Mouse (Mus musculus) CH12.LX (cell line): ENCODE data around the gene Sapcd2. TPM values are rescaled to one million over a fixed set of nuclear protein-coding genes. Genes with fewer than 3 reads are reported as not detected.
"Not testable (repeated sequence)": the region's sequence is repeated elsewhere in the genome, so short reads cannot be mapped to it uniquely, and the experiment has no call there.

ENCODE experiments used
- DNase-seq: peaks from one replicate; pipeline ENCODE4 v3.0.0-alpha.2; 2013; ENCODE audit errors: extremely low read depth
- H3K27ac ChIP-seq: 2 replicates; pipeline ENCODE4 v1.5.1; 2012; ENCODE audit warnings: low read depth, mild to moderate bottlenecking, control low read depth, moderate library complexity; ENCODE audit not compliant: insufficient read depth
- H3K27me3 ChIP-seq: replicated peaks from 2 replicates; pipeline ENCODE3; 2012; ENCODE audit warnings: inconsistent platforms
- H3K36me3 ChIP-seq, 2 experiments: replicated peaks in 1 of 2; 2 replicates each; pipeline versions ENCODE3 to v1.6.1; 2012; ENCODE audit warnings: inconsistent platforms in 1 of 2, low read length in 1 of 2, mild to moderate bottlenecking in 1 of 2, mixed read lengths in 1 of 2, moderate library complexity in 1 of 2; ENCODE audit not compliant: control insufficient read depth in 1 of 2, insufficient read depth in 1 of 2
- H3K4me1 ChIP-seq, 2 experiments: 2 replicates each; pipeline ENCODE4 v1.6.1; 2012; ENCODE audit warnings: inconsistent platforms in 1 of 2, moderate library complexity in 1 of 2; ENCODE audit not compliant: insufficient read depth in 2 of 2, control insufficient read depth in 1 of 2
- H3K4me2 ChIP-seq: 2 replicates; pipeline ENCODE4 v1.6.1; 2012; ENCODE audit warnings: low read depth, mild to moderate bottlenecking, control low read depth; ENCODE audit not compliant: poor library complexity, insufficient read depth, severe bottlenecking
- H3K4me3 ChIP-seq, 3 experiments: fragments of 150-350 bp in 1 of 3; sonication (generic) in 1 of 3; replicated peaks in 1 of 3; 2 replicates each; pipeline versions ENCODE3 to v1.5.1; 2011 to 2012; ENCODE audit warnings: low read depth in 2 of 3, low read length in 2 of 3, mild to moderate bottlenecking in 2 of 3, moderate library complexity in 2 of 3, control low read depth in 1 of 3, improper control_type of control experiment in 1 of 3, inconsistent platforms in 1 of 3, mixed read lengths in 1 of 3; ENCODE audit not compliant: poor library complexity in 1 of 3
- H3K79me2 ChIP-seq: replicated peaks from 2 replicates; pipeline ENCODE4 v1.6.1; 2012; ENCODE audit warnings: mild to moderate bottlenecking, moderate library complexity; ENCODE audit not compliant: control insufficient read depth, poor library complexity, insufficient read depth, severe bottlenecking; ENCODE audit errors: extremely low read depth
- H3K9ac ChIP-seq: 2 replicates; pipeline ENCODE4 v1.6.1; 2012; ENCODE audit warnings: low read depth, mild to moderate bottlenecking, control low read depth, moderate library complexity; ENCODE audit not compliant: insufficient read depth
- H3K9me3 ChIP-seq: replicated peaks from 2 replicates; pipeline ENCODE3; 2012; ENCODE audit warnings: low read length, inconsistent platforms, mixed read lengths
- BHLHE40 ChIP-seq: IDR thresholded peaks from 2 replicates; pipeline ENCODE4 v1.6.1; 2011; ENCODE audit warnings: mild to moderate bottlenecking, low read depth, low read length, improper control_type of control experiment
- CHD2 ChIP-seq: IDR thresholded peaks from 2 replicates; pipeline ENCODE4 v1.6.1; 2011; ENCODE audit warnings: low read length, improper control_type of control experiment
- CTCF ChIP-seq, 2 experiments: IDR thresholded peaks in 1 of 2; conservative IDR thresholded peaks in 1 of 2; 2 replicates each; pipeline ENCODE4 v1.5.1; 2011 to 2012; ENCODE audit warnings: low read depth in 2 of 2, low read length in 2 of 2, improper control_type of control experiment in 1 of 2, inconsistent platforms in 1 of 2, mild to moderate bottlenecking in 1 of 2, moderate library complexity in 1 of 2
- EP300 ChIP-seq: IDR thresholded peaks from 2 replicates; pipeline ENCODE4 v1.6.1; 2011; ENCODE audit warnings: low read length, improper control_type of control experiment
- ETS1 ChIP-seq: conservative IDR thresholded peaks from 2 replicates; pipeline ENCODE4 v1.6.1; 2012; ENCODE audit warnings: low read depth, mild to moderate bottlenecking, inconsistent platforms, low read length, improper control_type of control experiment, moderate library complexity
- IRF4 ChIP-seq: IDR thresholded peaks from 2 replicates; pipeline ENCODE4 v1.6.1; 2014; ENCODE audit warnings: low read depth, mild to moderate bottlenecking, inconsistent platforms, low read length, improper control_type of control experiment
- JUND ChIP-seq: conservative IDR thresholded peaks from 2 replicates; pipeline ENCODE4 v1.6.1; 2011; ENCODE audit warnings: low read depth, low read length, improper control_type of control experiment
- MAFK ChIP-seq: IDR thresholded peaks from 2 replicates; pipeline ENCODE4 v1.6.1; 2011; ENCODE audit warnings: low read length, improper control_type of control experiment; ENCODE audit not compliant: insufficient replicate concordance
- MAX ChIP-seq: IDR thresholded peaks from 2 replicates; pipeline ENCODE4 v1.6.1; 2011; ENCODE audit warnings: low read length, improper control_type of control experiment
- MAZ ChIP-seq: IDR thresholded peaks from 2 replicates; pipeline ENCODE4 v1.6.1; 2012; ENCODE audit warnings: low read depth, mild to moderate bottlenecking, inconsistent platforms, low read length, improper control_type of control experiment, moderate library complexity
- MEF2A ChIP-seq: IDR thresholded peaks from 2 replicates; pipeline ENCODE4 v1.6.1; 2014; ENCODE audit warnings: low read depth, mild to moderate bottlenecking, inconsistent platforms, low read length, improper control_type of control experiment, borderline replicate concordance
- NRF1 ChIP-seq: IDR thresholded peaks from 2 replicates; pipeline ENCODE4 v1.6.1; 2014; ENCODE audit warnings: low read depth, mild to moderate bottlenecking, inconsistent platforms, low read length, improper control_type of control experiment, moderate library complexity
- PAX5 ChIP-seq: IDR thresholded peaks from 2 replicates; pipeline ENCODE4 v1.6.1; 2012; ENCODE audit warnings: low read length, inconsistent platforms, mixed read lengths
- POLR2AphosphoS2 ChIP-seq: IDR thresholded peaks from 2 replicates; pipeline ENCODE4 v1.6.1; 2011; ENCODE audit warnings: low read depth, low read length, improper control_type of control experiment
- RAD21 ChIP-seq: IDR thresholded peaks from 2 replicates; pipeline ENCODE4 v1.6.1; 2011; ENCODE audit warnings: low read depth, mild to moderate bottlenecking, low read length, improper control_type of control experiment, moderate library complexity
- RCOR1 ChIP-seq: conservative IDR thresholded peaks from 2 replicates; pipeline ENCODE4 v1.6.1; 2012; ENCODE audit warnings: low read depth, mild to moderate bottlenecking, inconsistent platforms, low read length, improper control_type of control experiment
- SMC3 ChIP-seq: IDR thresholded peaks from 2 replicates; pipeline ENCODE4 v1.6.1; 2011; ENCODE audit warnings: low read depth, low read length, improper control_type of control experiment
- TBP ChIP-seq: conservative IDR thresholded peaks from 2 replicates; pipeline ENCODE4 v1.6.1; 2011; ENCODE audit warnings: low read depth, low read length, improper control_type of control experiment
- USF2 ChIP-seq: conservative IDR thresholded peaks from 2 replicates; pipeline ENCODE4 v1.6.1; 2011; ENCODE audit warnings: low read depth, low read length, improper control_type of control experiment
- ZC3H11A ChIP-seq: IDR thresholded peaks from 2 replicates; pipeline ENCODE4 v1.6.1; 2012; ENCODE audit warnings: low read depth, mild to moderate bottlenecking, inconsistent platforms, low read length, improper control_type of control experiment
- ZKSCAN1 ChIP-seq: IDR thresholded peaks from 2 replicates; pipeline ENCODE4 v1.6.1; 2012; ENCODE audit warnings: low read depth, inconsistent platforms, low read length, improper control_type of control experiment, borderline replicate concordance
- dilution Hi-C: fragments of 300-500 bp; cut with MboI; formaldehyde crosslinking; loops from 2 replicates; pipeline ENCODE4 v1.14.3; 2020; ENCODE audit warnings: low sequenced_read_pairs; ENCODE audit not compliant: extremely low pct_unique_long_range_greater_than_20kb, extremely low pct_ligation_motif_present
- in situ Hi-C: fragments of 300-500 bp; cut with MboI; formaldehyde crosslinking; loops from 3 replicates; pipeline ENCODE4 v1.14.3; 2019; ENCODE audit warnings: low sequenced_read_pairs, low pct_ligation_motif_present, low pct_unique_long_range_greater_than_20kb, mixed read lengths
- polyA plus RNA-seq: library from polyadenylated mRNA; unstranded; fragments of >175 nt; gene quantifications from 2 replicates; pipeline ENCODE4 v1.2.1, GENCODE M21; 2012; ENCODE audit warnings: low read depth; ENCODE audit not compliant: insufficient read length
- total RNA-seq, 2 experiments: library from RNA; depleted of rRNA; stranded (reverse); fragments of 300-350 nt in 1 of 2; fragments of >200 nt in 1 of 2; gene quantifications; 2 replicates each; pipeline ENCODE4 v1.2.3; 2012 to 2014

Gene Sapcd2
- total and polyA plus RNA-seq, 3 experiments = 16.9 to 27.3 (median 22.5) TPM

- H3K36me3 ChIP-seq, H3K79me2 ChIP-seq, H3K4me1 ChIP-seq, DNase-seq, H3K9me3 ChIP-seq, dilution Hi-C loops, H3K9ac ChIP-seq, H3K27ac ChIP-seq, in situ Hi-C loops, H3K4me3 ChIP-seq, H3K4me2 ChIP-seq: not testable (repeated sequence)
- peak in 1 of 2 experiments; percentile 52; a peak in 2 of 4 replicates for TF ChIP-seq CTCF (conservative IDR thresholded peaks at IDR 0.05 in 1 of 2, IDR thresholded peaks at IDR 0.05 in 1 of 2; ENCODE audit: low read depth in 2 of 2, low read length in 2 of 2)
- TF ChIP-seq RAD21 = peak; percentile 26
- peaks cover 66% of the 10 kb centered on the region for H3K27me3 ChIP-seq
These were observed 41.3 kb downstream of the Sapcd2 start for GRCm38 (mm10) chr2:25413436-25413835.

DNA sequence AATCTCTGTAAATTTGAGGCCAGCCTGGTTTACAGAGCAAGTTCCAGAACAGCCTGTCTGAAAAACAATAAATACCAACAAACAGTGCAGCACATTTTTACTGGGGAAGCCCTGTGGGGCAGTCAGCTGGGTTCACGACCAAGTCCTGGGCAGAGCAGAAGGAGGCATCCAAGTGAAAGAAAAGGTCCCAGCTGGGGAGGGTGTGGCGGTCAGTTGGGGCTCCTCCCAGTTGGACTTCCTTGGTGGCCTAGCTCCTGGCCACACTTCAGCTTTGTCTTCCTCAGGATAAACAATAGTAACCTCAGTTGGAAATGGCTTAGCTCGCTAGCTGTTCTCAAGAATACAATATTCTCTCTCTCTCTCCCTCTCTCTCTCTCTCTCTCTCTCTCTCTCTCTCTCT, 45.3 kb downstream of the Sapcd2 start:
- Histone ChIP-seq H3K27me3 (peaks cover 42% of the 10 kb centered on the region), H3K27ac (no peak overlapping the region), H3K79me2 (no peaks in the 10 kb centered on the region), H3K4me1 (peaks cover 5 to 13% of the 10 kb centered on the region in 2 experiments), H3K9me3 (no peaks in the 10 kb centered on the region), H3K4me2 (no peak overlapping the region), H3K4me3 (no peak overlapping the region), H3K36me3 (no peaks in the 10 kb centered on the region), H3K9ac (no peak overlapping the region)
- DNase-seq = no peak
- in situ Hi-C loops (no loop called here), dilution Hi-C loops (no loop called here)
- TF ChIP-seq JUND (no peak), ETS1 (no peak), MAFK (no peak), MAX (no peak), RCOR1 (no peak), POLR2AphosphoS2 (no peak), ZC3H11A (no peak), PAX5 (no peak)

GRCm38 (mm10) chr2:25421896-25422295, 49.8 kb downstream of the Sapcd2 start:
- Histone ChIP-seq H3K4me1 (peaks cover 19 to 54% of the 10 kb centered on the region in 2 experiments), H3K9me3 (peaks cover 3% of the 10 kb centered on the region), H3K36me3 (no peaks in the 10 kb centered on the region), H3K79me2 (no peaks in the 10 kb centered on the region), H3K27me3 (peaks cover 16% of the 10 kb centered on the region), H3K4me3 (no peak overlapping the region), H3K27ac (no peak overlapping the region), H3K9ac (no peak overlapping the region), H3K4me2 (0 out of 2 replicates have a peak overlapping the region, but pooled peaks have one; percentile 30)
- TF ChIP-seq CHD2 (peak; percentile 81), IRF4 (no peak), JUND (no peak), RAD21 (peak; percentile 74), TBP (no peak), EP300 (no peak), BHLHE40 (no peak), USF2 (no peak), CTCF (conservative IDR thresholded peaks at IDR 0.05 in 1 of 2, IDR thresholded peaks at IDR 0.05 in 1 of 2; ENCODE audit: low read depth in 2 of 2, low read length in 2 of 2) (peak; percentile 34 to 88; a peak in 3 of 4 replicates), MAZ (peak; percentile 91), MEF2A (no peak), SMC3 (peak; percentile 86), ZKSCAN1 (no peak), ZC3H11A (peak; percentile 27; the same call in 1 of the 2 replicates), NRF1 (no peak)
- in situ Hi-C loops = loop anchor here (10.0 kb wide), 1 partner anchor 133 kb away; the partner anchor contains the start of gene Edf1
- DNase-seq = peak; percentile 77
- dilution Hi-C loops = no loop called here
